Mouse (Mus musculus) heart, embryonic 14.5 days (tissue): ENCODE measurements around the gene Cdc40. TPM values are rescaled to one million over a fixed set of nuclear protein-coding genes. Genes with fewer than 3 reads are reported as not detected.
A peak's percentile ranks its signal among the peaks of the same experiment; 100 is the strongest.

Experiments used
- ATAC-seq: fragments of 200-750 bp; cut with Nextera tagmentation; 2 replicates; pipeline ENCODE4 v1.8.0; 2017; ENCODE audit warnings: low read depth, moderate TSS enrichment; ENCODE audit not compliant: insufficient number of reproducible peaks, insufficient read depth, low FRiP score
- H3K27ac ChIP-seq, 2 experiments: fragments of 200-500 bp in 1 of 2; fragments of 300-500 bp in 1 of 2; sonication (generic) in 1 of 2; replicated peaks in 1 of 2; 2 replicates each; pipeline ENCODE4 v1.5.1; 2012 to 2014; ENCODE audit warnings: low read depth in 2 of 2, low read length in 2 of 2, control low read depth in 1 of 2, mild to moderate bottlenecking in 1 of 2, mixed read lengths in 1 of 2; ENCODE audit not compliant: control insufficient read depth in 1 of 2, insufficient read depth in 1 of 2
- H3K27me3 ChIP-seq: fragments of 300-500 bp; sonication (generic); 2 replicates; pipeline ENCODE4 v1.6.1; 2014; ENCODE audit warnings: mild to moderate bottlenecking, low read length, control low read depth; ENCODE audit not compliant: control insufficient read depth, insufficient read depth
- H3K36me3 ChIP-seq: fragments of 300-500 bp; sonication (generic); 2 replicates; pipeline ENCODE4 v1.6.1; 2014; ENCODE audit warnings: mild to moderate bottlenecking, control low read depth, low read length, mixed read lengths; ENCODE audit not compliant: control insufficient read depth, insufficient read depth
- H3K4me1 ChIP-seq, 2 experiments: fragments of 200-500 bp in 1 of 2; fragments of 300-500 bp in 1 of 2; sonication (generic) in 1 of 2; 2 replicates each; pipeline ENCODE4 v1.6.1; 2012 to 2014; ENCODE audit warnings: low read length in 2 of 2, control low read depth in 1 of 2, mixed read lengths in 1 of 2; ENCODE audit not compliant: control insufficient read depth in 2 of 2, insufficient read depth in 2 of 2
- H3K4me2 ChIP-seq: fragments of 300-500 bp; sonication (generic); 2 replicates; pipeline ENCODE4 v1.6.1; 2014; ENCODE audit warnings: mild to moderate bottlenecking, low read length
- H3K4me3 ChIP-seq, 2 experiments: fragments of 200-500 bp in 1 of 2; fragments of 300-500 bp in 1 of 2; sonication (generic) in 1 of 2; 2 replicates each; pipeline ENCODE4 v1.5.1; 2012 to 2014; ENCODE audit warnings: low read length in 2 of 2, mild to moderate bottlenecking in 2 of 2, control low read depth in 1 of 2, low read depth in 1 of 2, moderate library complexity in 1 of 2; ENCODE audit not compliant: control insufficient read depth in 1 of 2, insufficient read depth in 1 of 2
- H3K9ac ChIP-seq: fragments of 300-500 bp; sonication (generic); 2 replicates; pipeline ENCODE4 v1.6.1; 2014; ENCODE audit warnings: mild to moderate bottlenecking, low read length
- H3K9me3 ChIP-seq: fragments of 300-500 bp; sonication (generic); 2 replicates; pipeline ENCODE4 v1.6.1; 2016; ENCODE audit warnings: low read length, control low read depth; ENCODE audit not compliant: control insufficient read depth
- WGBS: fragments of 180-500 bp; shearing (Covaris S2); extraction: QIAGEN DNeasy Blood & Tissue Kit; methylation state at CpG from one replicate; pipeline ENCODE4 v1.1.7; 2014; 5-methylcytosine and 5-hydroxymethylcytosine counted together
- polyA plus RNA-seq: library from polyadenylated mRNA; unstranded; fragments of >200 nt; fragmentation: Nextera tagmentation; extraction: Ambion mirVana; gene quantifications from 2 replicates; pipeline ENCODE4 v1.2.1, GENCODE M21; 2014

Gene Cdc40
- polyA plus RNA-seq, 1 experiment from 2014 or later = 21.8 TPM

DNA sequence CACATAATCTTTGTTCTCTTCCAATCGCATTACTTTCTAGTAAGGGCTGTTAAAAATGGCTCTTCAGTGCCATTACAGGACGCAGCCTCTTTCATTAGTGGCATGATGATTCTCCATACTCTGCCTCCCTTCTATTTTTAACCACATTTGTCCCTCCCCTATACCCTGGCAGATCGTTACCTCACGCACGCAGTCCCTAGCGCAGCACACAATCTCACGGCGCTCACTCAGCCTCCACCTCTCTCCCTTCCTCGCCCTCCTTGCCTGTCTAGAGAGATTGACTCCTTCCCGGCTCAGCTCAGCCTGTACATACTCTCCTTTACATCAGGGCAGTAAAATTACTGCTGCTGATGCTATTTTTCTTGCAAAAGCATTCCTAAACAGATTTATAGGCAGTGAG is 38.6 kb downstream of the Cdc40 start:
- Histone ChIP-seq H3K9me3 (no peaks in the 10 kb centered on the region), H3K4me3 (peak overlapping the region in 1 of 2 experiments; percentile 10; a peak in 1 of 4 replicates), H3K36me3 (peaks cover 76% of the 10 kb centered on the region), H3K4me1 (peaks cover 5 to 14% of the 10 kb centered on the region in 2 experiments; a peak in 3 of 4 replicates), H3K27me3 (no peaks in the 10 kb centered on the region), H3K27ac (peak overlapping the region; percentile 68 to 82), H3K4me2 (peak overlapping the region; percentile 54), H3K9ac (peak overlapping the region; percentile 52; the same call in 1 of the 2 replicates)
- WGBS = 26% methylated on average over 10 of the region's 10 CpGs
- peak; percentile 84 for ATAC-seq

DNA sequence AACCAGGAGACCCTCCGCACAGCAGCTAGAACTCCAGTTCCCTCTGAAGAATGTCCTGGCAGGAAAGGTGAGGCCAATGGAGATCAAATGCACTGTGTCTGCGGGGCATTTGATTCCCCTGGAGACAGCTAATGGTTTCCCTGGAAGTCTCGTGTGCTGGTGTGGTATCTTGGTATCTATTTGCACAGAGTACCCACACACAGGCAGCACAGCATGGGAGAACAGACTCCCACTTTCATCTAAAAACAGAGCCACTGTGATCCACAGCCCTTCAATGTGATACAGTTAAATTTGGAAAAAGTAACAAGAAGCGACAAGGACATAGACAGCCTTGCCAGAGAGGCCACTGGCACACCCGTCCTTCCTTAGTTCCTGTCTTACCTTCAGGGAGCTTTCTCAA is 39.3 kb downstream of the Cdc40 start:
- Histone ChIP-seq H3K27me3 (no peaks in the 10 kb centered on the region), H3K9ac (peak overlapping the region; percentile 52; the same call in 1 of the 2 replicates), H3K4me3 (0 out of 4 replicates have a peak overlapping the region, but pooled peaks of 1 of the 2 experiments have one; percentile 10), H3K4me1 (peaks cover 5 to 14% of the 10 kb centered on the region in 2 experiments; a peak in 3 of 4 replicates), H3K27ac (peak overlapping the region; percentile 6 to 82; a peak in 3 of 4 replicates), H3K36me3 (peaks cover 70% of the 10 kb centered on the region), H3K4me2 (peak overlapping the region; percentile 54), H3K9me3 (no peaks in the 10 kb centered on the region)
- no peak for ATAC-seq
- 66% methylated on average over 5 of the region's 5 CpGs for WGBS

DNA sequence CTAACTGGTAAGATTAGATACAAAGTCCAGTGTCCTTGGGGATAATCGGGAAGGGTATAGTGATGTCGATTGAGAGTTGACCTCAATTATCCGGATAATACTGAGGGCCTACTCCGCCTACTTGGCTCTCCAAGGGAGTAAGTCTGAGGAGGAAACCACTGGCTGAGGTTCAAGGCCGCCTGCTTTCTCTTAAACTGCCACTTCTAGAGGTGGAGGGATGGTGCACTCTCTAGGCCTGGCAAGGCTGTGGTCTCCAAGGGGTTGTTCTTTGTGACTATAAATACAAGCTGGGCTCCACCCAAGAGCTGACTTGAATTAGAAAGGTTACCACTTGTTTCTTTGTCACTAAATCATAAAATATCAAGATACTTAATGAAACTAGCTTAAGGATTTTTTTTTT is 43.0 kb downstream of the Cdc40 start:
- H3K36me3 ChIP-seq = peaks cover 64% of the 10 kb centered on the region
- H3K9me3 ChIP-seq = no peaks in the 10 kb centered on the region
- H3K27me3 ChIP-seq = no peaks in the 10 kb centered on the region
- ATAC-seq = no peak
- WGBS = 79% methylated on average over 5 of the region's 5 CpGs
- H3K4me2 ChIP-seq = no peak overlapping the region
- peaks cover 5 to 14% of the 10 kb centered on the region in 2 experiments; a peak in 3 of 4 replicates for H3K4me1 ChIP-seq
- H3K9ac ChIP-seq = no peak overlapping the region
- no peak overlapping the region for H3K27ac ChIP-seq
- H3K4me3 ChIP-seq = no peak overlapping the region

DNA sequence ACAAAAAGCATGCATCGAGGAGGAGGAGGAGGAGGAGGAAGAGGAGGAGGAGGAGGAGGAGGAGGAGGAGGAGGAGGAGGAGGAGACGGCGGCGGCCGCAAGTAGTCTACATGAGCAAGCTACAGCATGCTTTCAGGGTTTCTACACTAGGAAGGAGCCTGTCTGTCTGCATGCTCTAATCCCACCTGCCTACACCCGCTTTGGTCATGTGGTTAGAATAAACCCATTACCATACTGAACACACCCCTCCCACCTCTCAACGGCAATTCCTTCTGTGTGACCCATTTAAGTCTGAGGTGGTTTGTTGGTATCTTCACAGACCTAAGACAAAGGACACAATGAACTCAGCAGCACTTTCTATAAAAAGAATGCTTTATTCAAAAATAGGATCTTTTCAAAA is 51.8 kb downstream of the Cdc40 start:
- no peaks in the 10 kb centered on the region for H3K9me3 ChIP-seq
- H3K27me3 ChIP-seq = no peaks in the 10 kb centered on the region
- no peak overlapping the region for H3K27ac ChIP-seq
- no peak overlapping the region for H3K9ac ChIP-seq
- no peak for ATAC-seq
- H3K4me2 ChIP-seq = no peak overlapping the region
- H3K4me1 ChIP-seq = no peaks in the 10 kb centered on the region
- WGBS = 93% methylated on average over 6 of the region's 7 CpGs
- peaks cover 60% of the 10 kb centered on the region for H3K36me3 ChIP-seq
- H3K4me3 ChIP-seq = no peak overlapping the region

GRCm38 (mm10) chr10:40830312-40830711 is 52.8 kb downstream of the Cdc40 start:
- ATAC-seq = no peak
- WGBS = 81% methylated on average over 3 of the region's 3 CpGs
- Histone ChIP-seq H3K4me1 (no peaks in the 10 kb centered on the region), H3K27ac (no peak overlapping the region), H3K4me3 (no peak overlapping the region), H3K9me3 (no peaks in the 10 kb centered on the region), H3K36me3 (peaks cover 56% of the 10 kb centered on the region), H3K4me2 (no peak overlapping the region), H3K27me3 (no peaks in the 10 kb centered on the region), H3K9ac (no peak overlapping the region)

- Histone ChIP-seq H3K9me3 (no peaks in the 10 kb centered on the region), H3K4me2 (no peak overlapping the region), H3K4me3 (no peak overlapping the region), H3K4me1 (no peaks in the 10 kb centered on the region), H3K27me3 (no peaks in the 10 kb centered on the region), H3K36me3 (peaks cover 31% of the 10 kb centered on the region), H3K27ac (no peak overlapping the region), H3K9ac (no peak overlapping the region)
- 85% methylated on average over 4 of the region's 4 CpGs for WGBS
- no peak for ATAC-seq
Observed at GRCm38 (mm10) chr10:40827706-40828105, 55.4 kb downstream of the Cdc40 start.

- Histone ChIP-seq H3K4me2 (no peak overlapping the region), H3K9ac (no peak overlapping the region), H3K4me1 (no peaks in the 10 kb centered on the region), H3K9me3 (no peaks in the 10 kb centered on the region), H3K36me3 (peaks cover 22% of the 10 kb centered on the region), H3K27ac (no peak overlapping the region), H3K27me3 (no peaks in the 10 kb centered on the region), H3K4me3 (no peak overlapping the region)
- 70% methylated on average over 6 of the region's 6 CpGs for WGBS
- no peak for ATAC-seq
Observed at GRCm38 (mm10) chr10:40825952-40826351, 57.2 kb downstream of the Cdc40 start.

GRCm38 (mm10) chr10:40816471-40816870 is 66.6 kb downstream of the Cdc40 start:
- H3K9ac ChIP-seq = no peak overlapping the region
- ATAC-seq = no peak
- H3K9me3 ChIP-seq = no peaks in the 10 kb centered on the region
- no peaks in the 10 kb centered on the region for H3K4me1 ChIP-seq
- no peaks in the 10 kb centered on the region for H3K27me3 ChIP-seq
- no peak overlapping the region for H3K27ac ChIP-seq
- H3K36me3 ChIP-seq = no peaks in the 10 kb centered on the region
- 54% methylated on average over 6 of the region's 6 CpGs for WGBS
- no peak overlapping the region for H3K4me3 ChIP-seq
- no peak overlapping the region for H3K4me2 ChIP-seq
